Mouse (Mus musculus): Measurements from ENCODE around the gene Anapc2. TPM values are rescaled to one million over a fixed set of nuclear protein-coding genes. Genes with fewer than 3 reads are reported as not detected.
A peak's percentile ranks its signal among the peaks of the same experiment; 100 is the strongest.
"Not testable (repeated sequence)": the region's sequence is repeated elsewhere in the genome, so short reads cannot be mapped to it uniquely, and the experiment has no call there.

Anapc2 gene
- polyA plus RNA-seq, 2 experiments: 117 to 121 TPM

DNA sequence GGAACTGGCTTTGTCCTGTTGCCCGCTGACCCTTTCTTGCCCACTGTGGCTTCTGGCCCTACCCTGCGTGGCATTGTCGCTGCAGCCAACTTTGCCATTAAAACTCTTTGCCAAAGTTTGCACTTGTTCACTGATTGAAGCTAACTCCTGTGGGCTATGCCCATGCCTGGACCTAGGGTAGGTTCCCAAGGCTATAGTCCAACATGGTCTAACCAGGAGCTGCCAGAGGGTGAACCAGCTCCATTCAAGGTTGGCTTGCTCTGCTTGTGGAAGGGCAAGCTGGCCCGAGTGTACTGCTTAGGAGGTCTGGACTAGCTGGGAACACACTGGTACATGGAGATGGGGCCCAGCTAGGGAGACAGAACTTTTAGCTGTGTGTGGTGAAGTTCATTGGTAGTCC, 28.1 kb upstream of the Anapc2 start:
- 85% methylated on average over 4 of the region's 4 CpGs for WGBS
- no peak for TF ChIP-seq POLR2A (IDR thresholded peaks at IDR 0.05; ENCODE audit: borderline replicate concordance, extremely low read depth, insufficient read depth, insufficient read length)
- H3K4me2 ChIP-seq (replicated peaks; ENCODE audit: low read depth, low read length, severe bottlenecking): no peak overlapping the region

DNA sequence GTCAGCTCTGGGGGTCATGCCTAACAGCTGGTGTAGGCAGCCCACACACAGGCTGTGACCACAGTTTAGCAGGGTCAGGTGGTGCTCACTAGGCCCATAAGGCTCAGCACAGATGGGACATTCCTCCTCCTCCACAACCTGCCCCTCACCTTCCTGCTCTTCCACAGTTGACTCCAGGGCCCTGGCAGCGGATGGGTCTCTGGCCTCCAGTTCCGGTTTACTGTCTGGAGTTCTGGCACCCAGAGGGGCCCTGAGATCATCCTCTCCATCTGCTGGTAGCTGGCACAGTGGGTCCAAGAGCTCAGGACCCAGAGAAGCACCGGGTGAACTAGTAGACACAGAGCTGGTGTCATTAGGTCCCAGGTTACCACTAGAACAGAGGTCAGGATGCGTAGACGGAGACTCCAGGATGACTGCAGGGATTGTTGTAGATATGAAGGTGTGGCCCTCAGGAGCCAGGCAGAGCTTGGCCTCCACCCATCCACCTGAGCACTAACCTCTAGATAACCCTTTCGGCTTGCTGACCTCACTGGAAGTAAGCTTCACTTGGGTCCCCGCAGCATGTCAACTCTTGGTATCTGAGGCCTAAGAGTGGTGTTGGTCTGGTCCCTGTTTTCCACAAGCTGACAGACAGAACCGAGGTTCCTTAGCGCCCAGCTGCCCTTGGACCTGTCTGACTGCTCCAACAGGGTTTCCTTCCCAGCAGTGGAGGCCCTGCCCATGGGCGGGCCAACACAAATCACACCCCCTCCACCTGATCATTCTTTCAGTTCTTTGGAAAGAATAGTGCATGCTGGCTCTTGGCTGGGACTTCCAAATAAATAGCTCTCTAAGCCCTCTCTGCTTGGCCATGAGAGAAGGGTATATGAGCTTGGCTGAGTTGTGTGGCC, 25.9 kb upstream of the Anapc2 start, which contains the start of gene AL732309.1:
TSS of gene AL732309.1 (minus strand) at position 681 of the 890 bp plus-strand sequence.
- H3K36me3 ChIP-seq (ENCODE audit: control insufficient read depth, insufficient read depth, low read length): peaks cover 31% of the 10 kb centered on the region
- ATAC-seq (ENCODE audit: low FRiP score, low read depth): no peak
- WGBS: 89% methylated on average over 10 of the region's 10 CpGs

More for the DNA sequence above, 28.1 kb upstream of the Anapc2 start:
- no peak overlapping the region for H3K9ac ChIP-seq (ENCODE audit: low read depth, low read length, severe bottlenecking)
- H3K27ac ChIP-seq (replicated peaks; ENCODE audit: low read depth, low read length): no peak overlapping the region
- peaks cover 13% of the 10 kb centered on the region; the same call in 1 of the 2 replicates for H3K36me3 ChIP-seq (ENCODE audit: control insufficient read depth, insufficient read depth, low read length)
- H3K9me3 ChIP-seq (ENCODE audit: control insufficient read depth, low read length): no peaks in the 10 kb centered on the region
- H3K4me1 ChIP-seq (ENCODE audit: control insufficient read depth, insufficient read depth, low read length): peaks cover 12% of the 10 kb centered on the region; the same call in 1 of the 2 replicates
- ATAC-seq (ENCODE audit: low FRiP score, low read depth) (no peak), DNase-seq (ENCODE audit: low spot score) (no peak)
- peaks cover 14% of the 10 kb centered on the region for H3K27me3 ChIP-seq (ENCODE audit: control insufficient read depth, insufficient read depth, low read length)
- H3K4me3 ChIP-seq (replicated peaks; ENCODE audit: low read length): no peak overlapping the region

GRCm38 (mm10) chr2:25252331-25252730, 19.9 kb upstream of the Anapc2 start:
- H3K4me1 ChIP-seq (ENCODE audit: control insufficient read depth, insufficient read depth, low read length): peaks cover 10% of the 10 kb centered on the region
- peaks cover 39% of the 10 kb centered on the region for H3K36me3 ChIP-seq (ENCODE audit: control insufficient read depth, insufficient read depth, low read length)
- H3K4me3 ChIP-seq (replicated peaks; ENCODE audit: low read length): no peak overlapping the region
- 85% methylated on average over 1 of the region's 1 CpGs for WGBS
- no peak for TF ChIP-seq POLR2A (IDR thresholded peaks at IDR 0.05; ENCODE audit: borderline replicate concordance, extremely low read depth, insufficient read depth, insufficient read length)
- no peak overlapping the region for H3K4me2 ChIP-seq (replicated peaks; ENCODE audit: low read depth, low read length, severe bottlenecking)
- H3K27me3 ChIP-seq (ENCODE audit: control insufficient read depth, insufficient read depth, low read length): no peaks in the 10 kb centered on the region
- H3K9me3 ChIP-seq (ENCODE audit: control insufficient read depth, low read length): no peaks in the 10 kb centered on the region
- ATAC-seq (ENCODE audit: low FRiP score, low read depth): no peak
- no peak overlapping the region for H3K9ac ChIP-seq (ENCODE audit: low read depth, low read length, severe bottlenecking)
- no peak overlapping the region for H3K27ac ChIP-seq (replicated peaks; ENCODE audit: low read depth, low read length)
- DNase-seq (ENCODE audit: low spot score): no peak

More for the DNA sequence above, 25.9 kb upstream of the Anapc2 start, which contains the start of gene AL732309.1:
- DNase-seq (ENCODE audit: low spot score): no peak
- Histone ChIP-seq H3K9me3 (ENCODE audit: control insufficient read depth, low read length) (no peaks in the 10 kb centered on the region), H3K27ac (replicated peaks; ENCODE audit: low read depth, low read length) (no peak within 1 kb of the TSS), H3K9ac (ENCODE audit: low read depth, low read length, severe bottlenecking) (no peak within 1 kb of the TSS), H3K27me3 (ENCODE audit: control insufficient read depth, insufficient read depth, low read length) (peaks cover 9% of the 10 kb centered on the region), H3K4me3 (replicated peaks; ENCODE audit: low read length) (no peak within 1 kb of the TSS), H3K4me1 (ENCODE audit: control insufficient read depth, insufficient read depth, low read length) (peaks cover under 1% of the 10 kb centered on the region; the same call in 1 of the 2 replicates), H3K4me2 (replicated peaks; ENCODE audit: low read depth, low read length, severe bottlenecking) (no peak within 1 kb of the TSS)
- no peak for TF ChIP-seq POLR2A (IDR thresholded peaks at IDR 0.05; ENCODE audit: borderline replicate concordance, extremely low read depth, insufficient read depth, insufficient read length)

DNA sequence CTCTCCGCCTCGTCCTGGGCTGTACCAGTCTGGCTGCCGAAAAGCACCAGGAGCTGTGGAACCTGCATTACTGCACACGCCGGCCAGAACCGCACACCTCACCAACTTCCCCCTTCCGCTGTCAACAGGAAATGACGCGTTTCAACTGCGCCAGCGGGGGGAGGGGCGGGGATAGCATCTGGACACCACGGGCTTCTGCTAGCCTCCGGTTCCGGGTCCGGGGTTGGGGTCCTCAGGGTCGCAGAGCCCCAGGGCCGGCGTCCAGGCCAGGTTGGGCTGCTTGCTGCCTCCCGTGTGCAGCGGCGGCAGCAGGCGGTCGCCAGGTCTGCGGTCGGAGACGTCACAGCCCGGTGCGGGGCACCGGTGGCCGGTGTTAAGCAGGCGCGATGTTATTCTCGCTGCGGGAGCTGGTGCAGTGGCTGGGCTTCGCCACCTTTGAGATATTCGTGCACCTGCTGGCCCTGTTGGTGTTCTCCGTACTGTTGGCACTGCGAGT, 16.9 kb upstream of the Anapc2 start, which contains the start of gene Tmem203:
TSS of gene Tmem203 (plus strand) at position 156 of the 496 bp plus-strand sequence.
- no peaks in the 10 kb centered on the region for H3K9me3 ChIP-seq (ENCODE audit: control insufficient read depth, low read length)
- DNase-seq (ENCODE audit: low spot score): peak; percentile 90
- H3K4me2 ChIP-seq (replicated peaks; ENCODE audit: low read depth, low read length, severe bottlenecking): peak within 1 kb of the TSS; percentile 95
- peak within 1 kb of the TSS; percentile 80 for H3K9ac ChIP-seq (ENCODE audit: low read depth, low read length, severe bottlenecking)
- H3K27me3 ChIP-seq (ENCODE audit: control insufficient read depth, insufficient read depth, low read length): no peaks in the 10 kb centered on the region
- peak within 1 kb of the TSS; percentile 99 for H3K4me3 ChIP-seq (replicated peaks; ENCODE audit: low read length)
- H3K36me3 ChIP-seq (ENCODE audit: control insufficient read depth, insufficient read depth, low read length): peaks cover 18% of the 10 kb centered on the region
- under 1% methylated on average over 32 of the region's 39 CpGs for WGBS
- peaks cover 10% of the 10 kb centered on the region for H3K4me1 ChIP-seq (ENCODE audit: control insufficient read depth, insufficient read depth, low read length)
- peak; percentile 93 for ATAC-seq (ENCODE audit: low FRiP score, low read depth)
- TF ChIP-seq POLR2A (IDR thresholded peaks at IDR 0.05; ENCODE audit: borderline replicate concordance, extremely low read depth, insufficient read depth, insufficient read length): 0 out of 2 replicates have a peak, but pooled peaks have one; percentile 41
- peak within 1 kb of the TSS; percentile 72 for H3K27ac ChIP-seq (replicated peaks; ENCODE audit: low read depth, low read length)

- Histone ChIP-seq H3K4me1 (ENCODE audit: control insufficient read depth, insufficient read depth, low read length) (peaks cover 10% of the 10 kb centered on the region), H3K4me2 (replicated peaks; ENCODE audit: low read depth, low read length, severe bottlenecking) (peak overlapping the region; percentile 95), H3K4me3 (replicated peaks; ENCODE audit: low read length) (peak overlapping the region; percentile 99; the same call in 1 of the 2 replicates), H3K9ac (ENCODE audit: low read depth, low read length, severe bottlenecking) (peak overlapping the region; percentile 80; the same call in 1 of the 2 replicates)
- DNase-seq (ENCODE audit: low spot score); H3K27ac ChIP-seq (replicated peaks; ENCODE audit: low read depth, low read length); H3K36me3 ChIP-seq (ENCODE audit: control insufficient read depth, insufficient read depth, low read length); H3K27me3 ChIP-seq (ENCODE audit: control insufficient read depth, insufficient read depth, low read length); H3K9me3 ChIP-seq (ENCODE audit: control insufficient read depth, low read length); ATAC-seq (ENCODE audit: low FRiP score, low read depth): not testable (repeated sequence)
- 60% methylated on average over 12 of the region's 12 CpGs for WGBS
Observed at GRCm38 (mm10) chr2:25256443-25257109, 15.7 kb upstream of the Anapc2 start.

DNA sequence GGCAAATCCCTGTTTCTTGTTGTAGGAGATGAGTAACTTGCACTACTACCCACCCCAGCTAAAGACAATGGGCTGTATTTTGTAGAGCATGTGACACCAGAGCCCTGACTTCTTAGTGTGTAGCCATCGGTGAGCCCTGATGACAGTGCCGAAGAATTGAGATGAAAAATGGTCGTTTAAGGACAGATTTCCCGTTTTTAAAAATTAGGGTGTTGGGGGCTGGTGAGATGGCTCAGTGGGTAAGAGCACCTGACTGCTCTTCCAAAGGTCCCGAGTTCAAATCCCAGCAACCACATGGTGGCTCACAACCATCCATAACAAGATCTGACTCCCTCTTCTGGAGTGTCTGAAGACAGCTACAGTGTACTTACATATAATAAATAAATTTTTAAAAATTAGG, 15.0 kb upstream of the Anapc2 start:
- 86% methylated on average over 5 of the region's 5 CpGs for WGBS
- not testable (repeated sequence) for H3K4me2 ChIP-seq (replicated peaks; ENCODE audit: low read depth, low read length, severe bottlenecking); H3K9ac ChIP-seq (ENCODE audit: low read depth, low read length, severe bottlenecking); H3K27ac ChIP-seq (replicated peaks; ENCODE audit: low read depth, low read length); H3K9me3 ChIP-seq (ENCODE audit: control insufficient read depth, low read length); H3K4me3 ChIP-seq (replicated peaks; ENCODE audit: low read length); H3K36me3 ChIP-seq (ENCODE audit: control insufficient read depth, insufficient read depth, low read length); DNase-seq (ENCODE audit: low spot score); ATAC-seq (ENCODE audit: low FRiP score, low read depth); H3K27me3 ChIP-seq (ENCODE audit: control insufficient read depth, insufficient read depth, low read length)
- peaks cover 10% of the 10 kb centered on the region for H3K4me1 ChIP-seq (ENCODE audit: control insufficient read depth, insufficient read depth, low read length)

All from limb, embryonic 14.5 days (tissue).